Mouse (Mus musculus) E14TG2a.4 (cell line): ENCODE data around the gene Camk1g.

ENCODE experiments used
- H3K27me3 ChIP-seq: 2 replicates; pipeline ENCODE4 v1.6.1; 2014; ENCODE audit warnings: low read length, control low read depth; ENCODE audit not compliant: insufficient read depth
- H3K36me3 ChIP-seq: 2 replicates; pipeline ENCODE4 v1.6.1; 2014; ENCODE audit warnings: low read length, control low read depth; ENCODE audit not compliant: insufficient read depth
- H3K4me1 ChIP-seq: replicated peaks from 2 replicates; pipeline ENCODE4 v1.6.1; 2014; ENCODE audit warnings: low read depth, low read length, control low read depth
- H3K4me3 ChIP-seq: replicated peaks from 2 replicates; pipeline ENCODE4 v1.5.1; 2014; ENCODE audit warnings: mild to moderate bottlenecking, low read length
- H3K9me3 ChIP-seq: 2 replicates; pipeline ENCODE4 v1.6.1; 2014; ENCODE audit warnings: low read length, control low read depth
- CTCF ChIP-seq: conservative IDR thresholded peaks from 2 replicates; pipeline ENCODE4 v1.5.1; 2014; ENCODE audit warnings: low read length
- NANOG ChIP-seq: IDR thresholded peaks from 2 replicates; pipeline ENCODE4 v1.6.1; 2014; ENCODE audit warnings: borderline replicate concordance, low read length, mixed read lengths
- POU5F1 ChIP-seq: IDR thresholded peaks from 2 replicates; pipeline ENCODE4 v1.6.1; 2014; ENCODE audit warnings: low read length, borderline replicate concordance

Camk1g gene

GRCm38 (mm10) chr1:193348261-193348962 lies 21.7 kb downstream of the Camk1g start:
- peaks cover 9% of the 10 kb centered on the region; the same call in 1 of the 2 replicates for H3K27me3 ChIP-seq
- no peaks in the 10 kb centered on the region for H3K9me3 ChIP-seq
- no peak overlapping the region for H3K4me3 ChIP-seq
- no peaks in the 10 kb centered on the region for H3K4me1 ChIP-seq
- no peak for TF ChIP-seq POU5F1
- no peak for TF ChIP-seq CTCF
- TF ChIP-seq NANOG: no peak
- no peaks in the 10 kb centered on the region for H3K36me3 ChIP-seq

DNA sequence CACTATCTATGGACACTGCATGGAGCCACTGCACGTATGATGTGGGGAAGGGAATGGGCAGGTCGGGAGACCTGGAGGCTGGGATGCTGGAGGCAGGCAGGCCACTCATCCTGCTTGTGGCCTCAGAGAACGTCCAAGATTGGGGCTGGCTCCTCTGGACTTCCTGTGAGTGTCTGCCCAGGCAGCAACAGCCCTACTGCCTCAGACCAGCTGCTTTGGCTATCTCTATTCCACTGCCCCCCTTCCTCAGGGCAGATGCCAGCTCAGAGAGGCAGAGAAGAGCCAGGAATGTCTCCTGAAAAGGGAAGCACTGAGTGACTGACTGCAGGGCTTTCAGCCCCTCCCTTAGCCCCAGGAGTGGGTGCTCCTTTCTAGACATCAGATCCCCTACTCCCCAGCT lies 23.2 kb downstream of the Camk1g start:
- Histone ChIP-seq H3K4me1 (no peaks in the 10 kb centered on the region), H3K4me3 (no peak overlapping the region), H3K36me3 (no peaks in the 10 kb centered on the region), H3K27me3 (peaks cover 11% of the 10 kb centered on the region; the same call in 1 of the 2 replicates), H3K9me3 (no peaks in the 10 kb centered on the region)
- TF ChIP-seq NANOG: no peak
- no peak for TF ChIP-seq CTCF
- no peak for TF ChIP-seq POU5F1

GRCm38 (mm10) chr1:193344976-193345375 lies 25.1 kb downstream of the Camk1g start:
- Histone ChIP-seq H3K27me3 (peaks cover 14% of the 10 kb centered on the region; the same call in 1 of the 2 replicates), H3K9me3 (no peaks in the 10 kb centered on the region), H3K36me3 (no peaks in the 10 kb centered on the region), H3K4me1 (no peaks in the 10 kb centered on the region), H3K4me3 (no peak overlapping the region)
- no peak for TF ChIP-seq POU5F1
- TF ChIP-seq NANOG: no peak
- TF ChIP-seq CTCF: no peak

DNA sequence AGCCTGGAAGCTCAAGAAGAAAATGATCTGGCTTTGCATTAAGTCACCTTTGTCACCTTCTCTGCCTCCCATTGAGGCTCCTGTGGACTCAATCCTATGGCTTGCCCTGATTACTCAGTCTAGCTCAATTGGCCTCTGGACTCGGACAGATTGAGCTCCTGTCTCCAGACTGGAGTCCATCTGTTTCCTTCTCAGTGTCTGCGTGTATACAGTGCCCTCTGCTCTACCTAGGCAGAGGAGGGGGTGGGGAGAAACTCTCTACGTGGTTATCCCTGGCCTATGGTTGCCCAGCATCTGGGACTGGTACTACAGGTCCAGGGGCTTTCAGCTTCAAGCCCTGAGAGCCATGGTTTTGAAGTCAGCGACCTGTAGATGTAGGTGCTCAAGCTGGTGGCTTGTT lies 26.2 kb downstream of the Camk1g start:
- Histone ChIP-seq H3K4me3 (no peak overlapping the region), H3K9me3 (no peaks in the 10 kb centered on the region), H3K4me1 (no peaks in the 10 kb centered on the region), H3K36me3 (no peaks in the 10 kb centered on the region), H3K27me3 (peaks cover 11% of the 10 kb centered on the region; the same call in 1 of the 2 replicates)
- TF ChIP-seq CTCF (no peak), POU5F1 (no peak)

GRCm38 (mm10) chr1:193342198-193342946 lies 27.7 kb downstream of the Camk1g start:
- H3K4me1 ChIP-seq: no peaks in the 10 kb centered on the region
- H3K9me3 ChIP-seq: no peaks in the 10 kb centered on the region
- peaks cover 7% of the 10 kb centered on the region for H3K27me3 ChIP-seq
- no peak overlapping the region for H3K4me3 ChIP-seq
- H3K36me3 ChIP-seq: no peaks in the 10 kb centered on the region
- TF ChIP-seq NANOG (no peak), POU5F1 (no peak), CTCF (no peak)

DNA sequence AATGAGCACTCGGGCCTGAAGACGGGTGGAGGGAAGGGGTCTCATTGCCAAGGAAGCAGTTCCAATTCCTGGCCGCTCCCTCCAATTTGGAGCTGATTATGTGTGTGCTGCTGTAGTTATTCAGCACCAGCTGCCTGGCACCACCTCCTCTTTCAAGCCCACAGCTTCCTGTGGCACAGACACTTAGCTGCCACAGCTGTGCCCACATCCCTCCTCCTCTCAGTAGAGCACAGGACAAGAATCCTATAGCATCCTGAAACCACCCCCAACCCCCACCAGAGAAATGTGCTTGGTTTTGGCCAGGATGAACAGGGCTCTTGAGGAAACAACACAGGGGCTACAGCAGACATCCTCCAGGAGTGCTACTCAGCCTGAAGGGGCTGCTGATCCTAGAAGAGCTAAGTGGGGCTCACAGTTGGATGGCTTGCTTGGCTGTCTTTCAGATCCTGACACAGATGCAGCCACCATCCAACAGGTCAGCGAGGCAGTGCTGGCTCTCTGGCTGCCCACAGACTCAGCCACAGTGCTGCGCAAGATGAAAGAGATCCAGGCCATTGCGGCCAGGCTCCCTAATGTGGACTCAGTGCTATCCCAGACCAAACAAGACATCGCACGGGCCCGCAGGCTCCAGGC lies 31.6 kb downstream of the Camk1g start:
- no peaks in the 10 kb centered on the region for H3K4me1 ChIP-seq
- H3K27me3 ChIP-seq: peaks cover 5% of the 10 kb centered on the region
- no peak overlapping the region for H3K4me3 ChIP-seq
- H3K9me3 ChIP-seq: no peaks in the 10 kb centered on the region
- TF ChIP-seq POU5F1 (no peak), CTCF (no peak), NANOG (no peak)
- H3K36me3 ChIP-seq: no peaks in the 10 kb centered on the region

GRCm38 (mm10) chr1:193337787-193338310 lies 32.2 kb downstream of the Camk1g start:
- H3K9me3 ChIP-seq: no peaks in the 10 kb centered on the region
- peaks cover 3% of the 10 kb centered on the region for H3K27me3 ChIP-seq
- no peaks in the 10 kb centered on the region for H3K4me1 ChIP-seq
- TF ChIP-seq CTCF: no peak
- no peak for TF ChIP-seq POU5F1
- TF ChIP-seq NANOG: no peak
- H3K36me3 ChIP-seq: no peaks in the 10 kb centered on the region
- H3K4me3 ChIP-seq: no peak overlapping the region

- no peak overlapping the region for H3K4me3 ChIP-seq
These were observed 33.1 kb downstream of the Camk1g start for GRCm38 (mm10) chr1:193337018-193337321.

More at GRCm38 (mm10) chr1:193337018-193337321, 33.1 kb downstream of the Camk1g start:
- Histone ChIP-seq H3K9me3 (no peaks in the 10 kb centered on the region), H3K27me3 (peaks cover 3% of the 10 kb centered on the region), H3K4me1 (no peaks in the 10 kb centered on the region), H3K36me3 (no peaks in the 10 kb centered on the region)
- no peak for TF ChIP-seq CTCF
- TF ChIP-seq NANOG: no peak
